Mouse (Mus musculus) CH12.LX (cell line): ENCODE measurements around the gene Dnaaf1. TPM values are rescaled to one million over a fixed set of nuclear protein-coding genes. Genes with fewer than 3 reads are reported as not detected.

ENCODE experiments used
- DNase-seq: peaks from one replicate; pipeline ENCODE4 v3.0.0-alpha.2; 2013; ENCODE audit errors: extremely low read depth
- H3K27ac ChIP-seq: 2 replicates; pipeline ENCODE4 v1.5.1; 2012; ENCODE audit warnings: low read depth, mild to moderate bottlenecking, control low read depth, moderate library complexity; ENCODE audit not compliant: insufficient read depth
- H3K27me3 ChIP-seq: replicated peaks from 2 replicates; pipeline ENCODE3; 2012; ENCODE audit warnings: inconsistent platforms
- H3K36me3 ChIP-seq, 2 experiments: replicated peaks in 1 of 2; 2 replicates each; pipeline versions ENCODE3 to v1.6.1; 2012; ENCODE audit warnings: inconsistent platforms in 1 of 2, low read length in 1 of 2, mild to moderate bottlenecking in 1 of 2, mixed read lengths in 1 of 2, moderate library complexity in 1 of 2; ENCODE audit not compliant: control insufficient read depth in 1 of 2, insufficient read depth in 1 of 2
- H3K4me1 ChIP-seq, 2 experiments: 2 replicates each; pipeline ENCODE4 v1.6.1; 2012; ENCODE audit warnings: inconsistent platforms in 1 of 2, moderate library complexity in 1 of 2; ENCODE audit not compliant: insufficient read depth in 2 of 2, control insufficient read depth in 1 of 2
- H3K4me2 ChIP-seq: 2 replicates; pipeline ENCODE4 v1.6.1; 2012; ENCODE audit warnings: low read depth, mild to moderate bottlenecking, control low read depth; ENCODE audit not compliant: poor library complexity, insufficient read depth, severe bottlenecking
- H3K4me3 ChIP-seq, 3 experiments: fragments of 150-350 bp in 1 of 3; sonication (generic) in 1 of 3; replicated peaks in 1 of 3; 2 replicates each; pipeline versions ENCODE3 to v1.5.1; 2011 to 2012; ENCODE audit warnings: low read depth in 2 of 3, low read length in 2 of 3, mild to moderate bottlenecking in 2 of 3, moderate library complexity in 2 of 3, control low read depth in 1 of 3, improper control_type of control experiment in 1 of 3, inconsistent platforms in 1 of 3, mixed read lengths in 1 of 3; ENCODE audit not compliant: poor library complexity in 1 of 3
- H3K79me2 ChIP-seq: replicated peaks from 2 replicates; pipeline ENCODE4 v1.6.1; 2012; ENCODE audit warnings: mild to moderate bottlenecking, moderate library complexity; ENCODE audit not compliant: control insufficient read depth, poor library complexity, insufficient read depth, severe bottlenecking; ENCODE audit errors: extremely low read depth
- H3K9ac ChIP-seq: 2 replicates; pipeline ENCODE4 v1.6.1; 2012; ENCODE audit warnings: low read depth, mild to moderate bottlenecking, control low read depth, moderate library complexity; ENCODE audit not compliant: insufficient read depth
- H3K9me3 ChIP-seq: replicated peaks from 2 replicates; pipeline ENCODE3; 2012; ENCODE audit warnings: low read length, inconsistent platforms, mixed read lengths
- CHD1 ChIP-seq: IDR thresholded peaks from 2 replicates; pipeline ENCODE4 v1.6.1; 2012; ENCODE audit warnings: low read depth, low read length, improper control_type of control experiment, inconsistent platforms
- CHD2 ChIP-seq: IDR thresholded peaks from 2 replicates; pipeline ENCODE4 v1.6.1; 2011; ENCODE audit warnings: low read length, improper control_type of control experiment
- E2F4 ChIP-seq: IDR thresholded peaks from 2 replicates; pipeline ENCODE4 v1.6.1; 2011; ENCODE audit warnings: low read depth, low read length, improper control_type of control experiment; ENCODE audit not compliant: insufficient replicate concordance
- ELF1 ChIP-seq: IDR thresholded peaks from 2 replicates; pipeline ENCODE4 v1.6.1; 2014; ENCODE audit warnings: low read depth, mild to moderate bottlenecking, inconsistent platforms, low read length, improper control_type of control experiment
- GABPA ChIP-seq: IDR thresholded peaks from 2 replicates; pipeline ENCODE4 v1.6.1; 2012; ENCODE audit warnings: low read depth, low read length, improper control_type of control experiment, inconsistent platforms; ENCODE audit not compliant: insufficient replicate concordance
- IRF4 ChIP-seq: IDR thresholded peaks from 2 replicates; pipeline ENCODE4 v1.6.1; 2014; ENCODE audit warnings: low read depth, mild to moderate bottlenecking, inconsistent platforms, low read length, improper control_type of control experiment
- JUN ChIP-seq: IDR thresholded peaks from 2 replicates; pipeline ENCODE4 v1.6.1; 2011; ENCODE audit warnings: low read depth, mild to moderate bottlenecking, low read length, improper control_type of control experiment, moderate library complexity; ENCODE audit not compliant: insufficient read depth
- KAT2A ChIP-seq: IDR thresholded peaks from 2 replicates; pipeline ENCODE4 v1.6.1; 2012; ENCODE audit warnings: low read length, improper control_type of control experiment, inconsistent platforms; ENCODE audit not compliant: insufficient replicate concordance
- MAFK ChIP-seq: IDR thresholded peaks from 2 replicates; pipeline ENCODE4 v1.6.1; 2011; ENCODE audit warnings: low read length, improper control_type of control experiment; ENCODE audit not compliant: insufficient replicate concordance
- MAX ChIP-seq: IDR thresholded peaks from 2 replicates; pipeline ENCODE4 v1.6.1; 2011; ENCODE audit warnings: low read length, improper control_type of control experiment
- MAZ ChIP-seq: IDR thresholded peaks from 2 replicates; pipeline ENCODE4 v1.6.1; 2012; ENCODE audit warnings: low read depth, mild to moderate bottlenecking, inconsistent platforms, low read length, improper control_type of control experiment, moderate library complexity
- MEF2A ChIP-seq: IDR thresholded peaks from 2 replicates; pipeline ENCODE4 v1.6.1; 2014; ENCODE audit warnings: low read depth, mild to moderate bottlenecking, inconsistent platforms, low read length, improper control_type of control experiment, borderline replicate concordance
- MXI1 ChIP-seq: IDR thresholded peaks from 2 replicates; pipeline ENCODE4 v1.6.1; 2011; ENCODE audit warnings: mild to moderate bottlenecking, low read depth, low read length, improper control_type of control experiment
- NRF1 ChIP-seq: IDR thresholded peaks from 2 replicates; pipeline ENCODE4 v1.6.1; 2014; ENCODE audit warnings: low read depth, mild to moderate bottlenecking, inconsistent platforms, low read length, improper control_type of control experiment, moderate library complexity
- POLR2AphosphoS2 ChIP-seq: IDR thresholded peaks from 2 replicates; pipeline ENCODE4 v1.6.1; 2011; ENCODE audit warnings: low read depth, low read length, improper control_type of control experiment
- RAD21 ChIP-seq: IDR thresholded peaks from 2 replicates; pipeline ENCODE4 v1.6.1; 2011; ENCODE audit warnings: low read depth, mild to moderate bottlenecking, low read length, improper control_type of control experiment, moderate library complexity
- RCOR1 ChIP-seq: conservative IDR thresholded peaks from 2 replicates; pipeline ENCODE4 v1.6.1; 2012; ENCODE audit warnings: low read depth, mild to moderate bottlenecking, inconsistent platforms, low read length, improper control_type of control experiment
- SIN3A ChIP-seq: IDR thresholded peaks from 2 replicates; pipeline ENCODE4 v1.6.1; 2012; ENCODE audit warnings: low read length, improper control_type of control experiment, inconsistent platforms
- SMC3 ChIP-seq: IDR thresholded peaks from 2 replicates; pipeline ENCODE4 v1.6.1; 2011; ENCODE audit warnings: low read depth, low read length, improper control_type of control experiment
- UBTF ChIP-seq: IDR thresholded peaks from 2 replicates; pipeline ENCODE4 v1.6.1; 2012; ENCODE audit warnings: low read depth, mild to moderate bottlenecking, inconsistent platforms, low read length, improper control_type of control experiment, moderate library complexity
- USF2 ChIP-seq: conservative IDR thresholded peaks from 2 replicates; pipeline ENCODE4 v1.6.1; 2011; ENCODE audit warnings: low read depth, low read length, improper control_type of control experiment
- ZC3H11A ChIP-seq: IDR thresholded peaks from 2 replicates; pipeline ENCODE4 v1.6.1; 2012; ENCODE audit warnings: low read depth, mild to moderate bottlenecking, inconsistent platforms, low read length, improper control_type of control experiment
- ZMIZ1 ChIP-seq: IDR thresholded peaks from 2 replicates; pipeline ENCODE4 v1.6.1; 2012; ENCODE audit warnings: low read depth, mild to moderate bottlenecking, inconsistent platforms, low read length, improper control_type of control experiment
- ZNF384 ChIP-seq: IDR thresholded peaks from 2 replicates; pipeline ENCODE4 v1.6.1; 2012; ENCODE audit warnings: low read depth, low read length, improper control_type of control experiment, inconsistent platforms
- dilution Hi-C: fragments of 300-500 bp; cut with MboI; formaldehyde crosslinking; loops from 2 replicates; pipeline ENCODE4 v1.14.3; 2020; ENCODE audit warnings: low sequenced_read_pairs; ENCODE audit not compliant: extremely low pct_unique_long_range_greater_than_20kb, extremely low pct_ligation_motif_present
- in situ Hi-C: fragments of 300-500 bp; cut with MboI; formaldehyde crosslinking; loops from 3 replicates; pipeline ENCODE4 v1.14.3; 2019; ENCODE audit warnings: low sequenced_read_pairs, low pct_ligation_motif_present, low pct_unique_long_range_greater_than_20kb, mixed read lengths
- polyA plus RNA-seq: library from polyadenylated mRNA; unstranded; fragments of >175 nt; gene quantifications from 2 replicates; pipeline ENCODE4 v1.2.1, GENCODE M21; 2012; ENCODE audit warnings: low read depth; ENCODE audit not compliant: insufficient read length
- total RNA-seq, 2 experiments: library from RNA; depleted of rRNA; stranded (reverse); fragments of 300-350 nt in 1 of 2; fragments of >200 nt in 1 of 2; gene quantifications; 2 replicates each; pipeline ENCODE4 v1.2.3; 2012 to 2014

Gene Dnaaf1
- total and polyA plus RNA-seq, 3 experiments = 0.25 TPM; not detected in 2

- Histone ChIP-seq H3K27ac (no peak overlapping the region), H3K4me1 (no peaks in the 10 kb centered on the region), H3K4me3 (no peak overlapping the region), H3K4me2 (no peak overlapping the region), H3K27me3 (peaks cover 62% of the 10 kb centered on the region), H3K9me3 (peaks cover 17% of the 10 kb centered on the region), H3K79me2 (no peaks in the 10 kb centered on the region), H3K9ac (no peak overlapping the region), H3K36me3 (no peaks in the 10 kb centered on the region)
- no peak for DNase-seq
- dilution Hi-C loops = no loop called here
- in situ Hi-C loops = no loop called here
- no peak for TF ChIP-seq IRF4
- no peak for TF ChIP-seq MXI1
- TF ChIP-seq RAD21 = no peak
- no peak for TF ChIP-seq ELF1
- no peak for TF ChIP-seq GABPA
- TF ChIP-seq CHD2 = no peak
- TF ChIP-seq KAT2A = no peak
- no peak for TF ChIP-seq ZMIZ1
- no peak for TF ChIP-seq SMC3
- TF ChIP-seq MAX = no peak
Observed at GRCm38 (mm10) chr8:119644429-119644960, 69.5 kb downstream of the Dnaaf1 start.

- H3K9ac ChIP-seq = no peak overlapping the region
- TF ChIP-seq ZNF384 (no peak), RCOR1 (no peak), ZMIZ1 (no peak), E2F4 (no peak), NRF1 (no peak), UBTF (no peak), CHD2 (no peak), ZC3H11A (no peak), SIN3A (no peak), MAZ (no peak), MAFK (no peak), MEF2A (no peak), POLR2AphosphoS2 (no peak), JUN (no peak), CHD1 (no peak), KAT2A (no peak), ELF1 (no peak), GABPA (no peak), USF2 (no peak)
- dilution Hi-C loops = no loop called here
- H3K36me3 ChIP-seq = no peaks in the 10 kb centered on the region
- H3K79me2 ChIP-seq = no peaks in the 10 kb centered on the region
- no peak for DNase-seq
- H3K4me2 ChIP-seq = no peak overlapping the region
- H3K4me3 ChIP-seq = no peak overlapping the region
- H3K9me3 ChIP-seq = peaks cover 17% of the 10 kb centered on the region
- H3K4me1 ChIP-seq = no peaks in the 10 kb centered on the region
- H3K27me3 ChIP-seq = peaks cover 62% of the 10 kb centered on the region
- in situ Hi-C loops = no loop called here
- no peak overlapping the region for H3K27ac ChIP-seq
Observed at GRCm38 (mm10) chr8:119644981-119645597, 70.1 kb downstream of the Dnaaf1 start.
